Mouse (Mus musculus) olfactory bulb, adult 2 months (tissue): ENCODE results near the gene Satb2. TPM values are rescaled to one million over a fixed set of nuclear protein-coding genes. Genes with fewer than 3 reads are reported as not detected.

Source experiments
- H3K27ac ChIP-seq: fragments of 200-500 bp; 2 replicates; pipeline ENCODE4 v1.5.1; 2012; ENCODE audit warnings: low read depth, low read length; ENCODE audit not compliant: insufficient read depth
- H3K4me1 ChIP-seq: fragments of 200-500 bp; 2 replicates; pipeline ENCODE4 v1.6.1; 2012; ENCODE audit warnings: low read length; ENCODE audit not compliant: control insufficient read depth, insufficient read depth
- H3K4me3 ChIP-seq: fragments of 200-500 bp; 2 replicates; pipeline ENCODE4 v1.5.1; 2012; ENCODE audit warnings: mild to moderate bottlenecking, low read depth, low read length, moderate library complexity; ENCODE audit not compliant: insufficient read depth
- CTCF ChIP-seq: fragments of 200-500 bp; IDR thresholded peaks from 2 replicates; pipeline ENCODE4 v1.5.1; 2012; ENCODE audit warnings: low read depth, mild to moderate bottlenecking, low read length, moderate library complexity; ENCODE audit not compliant: insufficient read depth
- POLR2A ChIP-seq: fragments of 200-500 bp; IDR thresholded peaks from 2 replicates; pipeline ENCODE4 v1.6.1; 2012; ENCODE audit warnings: mild to moderate bottlenecking, low read depth, low read length, moderate library complexity; ENCODE audit not compliant: insufficient read depth
- WGBS: fragments of 180-500 bp; shearing (Covaris S2); methylation state at CpG from one replicate; pipeline ENCODE4 v1.1.7; 2018; 5-methylcytosine and 5-hydroxymethylcytosine counted together
- polyA plus RNA-seq: library from polyadenylated mRNA; stranded (reverse); fragments of >200 nt; gene quantifications from 2 replicates; pipeline ENCODE4 v1.2.4, GENCODE M21; 2012; ENCODE audit warnings: low replicate concordance; ENCODE audit not compliant: missing spikeins, insufficient read depth, insufficient read length

Gene Satb2
- polyA plus RNA-seq, 1 experiment = not detected

- TF ChIP-seq CTCF (no peak), POLR2A (no peak)
- WGBS = 73% methylated on average over 4 of the region's 4 CpGs
- Histone ChIP-seq H3K27ac (no peak overlapping the region), H3K4me1 (no peaks in the 10 kb centered on the region), H3K4me3 (no peak overlapping the region)
These were observed 115.7 kb downstream of the Satb2 start for GRCm38 (mm10) chr1:56862799-56863198.

- no peak overlapping the region for H3K27ac ChIP-seq
- no peak overlapping the region for H3K4me3 ChIP-seq
- 79% methylated on average over 8 of the region's 8 CpGs for WGBS
- TF ChIP-seq CTCF = no peak
- TF ChIP-seq POLR2A = no peak
- H3K4me1 ChIP-seq = no peaks in the 10 kb centered on the region
These were observed 121.2 kb downstream of the Satb2 start for GRCm38 (mm10) chr1:56857202-56857601.

GRCm38 (mm10) chr1:56850446-56850845, 128.0 kb downstream of the Satb2 start:
- H3K4me1 ChIP-seq = no peaks in the 10 kb centered on the region
- WGBS = 92% methylated on average over 8 of the region's 8 CpGs
- no peak overlapping the region for H3K4me3 ChIP-seq
- TF ChIP-seq POLR2A (no peak), CTCF (no peak)
- H3K27ac ChIP-seq = no peak overlapping the region

GRCm38 (mm10) chr1:56846358-56846757, 132.1 kb downstream of the Satb2 start:
- WGBS = 96% methylated on average over 9 of the region's 9 CpGs
- H3K27ac ChIP-seq = no peak overlapping the region
- no peak overlapping the region for H3K4me3 ChIP-seq
- no peak for TF ChIP-seq CTCF
- no peak for TF ChIP-seq POLR2A
- H3K4me1 ChIP-seq = no peaks in the 10 kb centered on the region

GRCm38 (mm10) chr1:56845523-56846118, 132.8 kb downstream of the Satb2 start:
- WGBS = 72% methylated on average over 8 of the region's 8 CpGs
- TF ChIP-seq CTCF = no peak
- no peak for TF ChIP-seq POLR2A

GRCm38 (mm10) chr1:56844551-56845330, 133.7 kb downstream of the Satb2 start:
- Histone ChIP-seq H3K4me1 (no peaks in the 10 kb centered on the region), H3K4me3 (no peak overlapping the region), H3K27ac (no peak overlapping the region)
- WGBS = 43% methylated on average over 10 of the region's 10 CpGs
- TF ChIP-seq CTCF = no peak
- no peak for TF ChIP-seq POLR2A

More at GRCm38 (mm10) chr1:56845523-56846118, 132.8 kb downstream of the Satb2 start:
- no peaks in the 10 kb centered on the region for H3K4me1 ChIP-seq
- H3K27ac ChIP-seq = no peak overlapping the region
- H3K4me3 ChIP-seq = no peak overlapping the region

- H3K27ac ChIP-seq = no peak overlapping the region
- H3K4me3 ChIP-seq = no peak overlapping the region
- no peak for TF ChIP-seq POLR2A
- TF ChIP-seq CTCF = no peak
- no peaks in the 10 kb centered on the region for H3K4me1 ChIP-seq
- WGBS = 75% methylated on average over 1 of the region's 1 CpGs
These were observed 139.5 kb downstream of the Satb2 start for GRCm38 (mm10) chr1:56838901-56839300.

- WGBS = 94% methylated on average over 6 of the region's 6 CpGs
- Histone ChIP-seq H3K27ac (no peak overlapping the region), H3K4me3 (no peak overlapping the region), H3K4me1 (no peaks in the 10 kb centered on the region)
- no peak for TF ChIP-seq POLR2A
- TF ChIP-seq CTCF = no peak
These were observed 144.2 kb downstream of the Satb2 start for GRCm38 (mm10) chr1:56833984-56834900.
